8 mouse cellular contexts compared by ENCODE assay signal in genomic region chr13:70545261-70545660, GRCm38 (mm10).
DNase-seq lines count a peak whose midpoint lies in the region; ATAC-seq and TF ChIP-seq lines count a peak whose summit lies in the region.
"Had no signal": no experiment of that assay in that cellular context is flagged by ENCODE, and none has a peak within 500 bp of the region (broad histone marks: within the 10 kb centered on the region; RNA-seq: fewer than 3 reads in every experiment).

No protein-coding gene starts in this region.

- H3K27me3 ChIP-seq in kidney, embryonic 16.5 days (ENCODE audit: insufficient read depth, low read length) = no peaks in the 10 kb centered on the region
- no peaks in the 10 kb centered on the region for H3K27me3 ChIP-seq in CH12.LX (replicated peaks)
- no peaks in the 10 kb centered on the region for H3K27me3 ChIP-seq in embryonic facial prominence, embryonic 11.5 days (ENCODE audit: control insufficient read depth, insufficient read depth, low read length)
- H3K27me3 ChIP-seq: embryonic facial prominence, embryonic 12.5 days had no signal

- H3K9ac ChIP-seq in kidney, embryonic 16.5 days (replicated peaks; ENCODE audit: low read length) = no peak overlapping the region
- no peak overlapping the region for H3K9ac ChIP-seq in CH12.LX (ENCODE audit: insufficient read depth, low read depth)
- H3K9ac ChIP-seq in embryonic facial prominence, embryonic 11.5 days (replicated peaks; ENCODE audit: low read length) = no peak overlapping the region
- H3K9ac ChIP-seq: embryonic facial prominence, embryonic 12.5 days had no signal

- no peaks in the 10 kb centered on the region for H3K9me3 ChIP-seq in kidney, embryonic 16.5 days (ENCODE audit: low read length)
- H3K9me3 ChIP-seq in CH12.LX (replicated peaks; ENCODE audit: low read length) = peaks cover 4% of the 10 kb centered on the region
- H3K9me3 ChIP-seq in embryonic facial prominence, embryonic 11.5 days (replicated peaks; ENCODE audit: control insufficient read depth, low read length) = no peaks in the 10 kb centered on the region
- H3K9me3 ChIP-seq: embryonic facial prominence, embryonic 12.5 days had no signal

- dilution Hi-C loops in CH12.LX (cut with MboI; ENCODE audit: extremely low pct_ligation_motif_present, extremely low pct_unique_long_range_greater_than_20kb, low sequenced_read_pairs) = no loop called here

- H3K4me3 ChIP-seq in kidney, embryonic 16.5 days (ENCODE audit: low read length) = no peak overlapping the region
- H3K4me3 ChIP-seq in CH12.LX (replicated peaks in 1 of 3; ENCODE audit: low read depth in 2 of 3, low read length in 2 of 3, poor library complexity in 1 of 3) = no peak overlapping the region
- H3K4me3 ChIP-seq in embryonic facial prominence, embryonic 11.5 days (ENCODE audit: low read depth, low read length) = no peak overlapping the region
- H3K4me3 ChIP-seq: embryonic facial prominence, embryonic 12.5 days had no signal

- no peak for ATAC-seq in kidney, embryonic 16.5 days (ENCODE audit: low FRiP score, low TSS enrichment)
- no peak for ATAC-seq in embryonic facial prominence, embryonic 11.5 days (replicated peaks; ENCODE audit: insufficient number of reproducible peaks, low FRiP score, low TSS enrichment, low read depth)

- no peak overlapping the region for H3K27ac ChIP-seq in kidney, embryonic 16.5 days (ENCODE audit: low read length)
- no peak overlapping the region for H3K27ac ChIP-seq in CH12.LX (ENCODE audit: insufficient read depth, low read depth)
- no peak overlapping the region for H3K27ac ChIP-seq in embryonic facial prominence, embryonic 11.5 days (replicated peaks; ENCODE audit: low read depth, low read length)
- H3K27ac ChIP-seq: embryonic facial prominence, embryonic 12.5 days had no signal

- WGBS in kidney, embryonic 16.5 days = 14% methylated on average over 1 of the region's 1 CpGs
- 6% methylated on average over 1 of the region's 1 CpGs for WGBS in embryonic facial prominence, embryonic 11.5 days

- TF ChIP-seq CTCF in CH12.LX (conservative IDR thresholded peaks at IDR 0.05 in 1 of 2, IDR thresholded peaks at IDR 0.05 in 1 of 2; ENCODE audit: low read depth in 2 of 2, low read length in 2 of 2) = peak; percentile 30 to 54; a peak in 3 of 4 replicates

- no peak for TF ChIP-seq POLR2A in CH12.LX (IDR thresholded peaks at IDR 0.05; ENCODE audit: low read depth, low read length)

- DNase-seq in kidney, adult 9 months = peak; percentile 13
- DNase-seq in 3T3-L1 (ENCODE audit: low read depth, low spot score) (peak; percentile 57), CH12.LX (ENCODE audit: extremely low read depth) (peak; percentile 21)
- peak; percentile 62 for DNase-seq in embryonic facial prominence, embryonic 11.5 days (ENCODE audit: low spot score)
- DNase-seq in urinary bladder, postnatal 14 days (ENCODE audit: low spot score) = no peak
- DNase-seq in spleen, postnatal 36 days (ENCODE audit: low spot score in 2 of 2) = no peak

- no peaks in the 10 kb centered on the region for H3K4me1 ChIP-seq in kidney, embryonic 16.5 days (ENCODE audit: insufficient read depth, low read length)
- H3K4me1 ChIP-seq in CH12.LX (ENCODE audit: control insufficient read depth in 1 of 2, insufficient read depth in 2 of 2) = no peaks in the 10 kb centered on the region
- no peaks in the 10 kb centered on the region for H3K4me1 ChIP-seq in embryonic facial prominence, embryonic 11.5 days (ENCODE audit: control insufficient read depth, insufficient read depth, low read length)
- H3K4me1 ChIP-seq: embryonic facial prominence, embryonic 12.5 days had no signal

- no peaks in the 10 kb centered on the region for H3K36me3 ChIP-seq in kidney, embryonic 16.5 days (ENCODE audit: insufficient read depth, low read length)
- no peaks in the 10 kb centered on the region for H3K36me3 ChIP-seq in CH12.LX (replicated peaks in 1 of 2; ENCODE audit: control insufficient read depth in 1 of 2, insufficient read depth in 1 of 2, low read length in 1 of 2)
- no peaks in the 10 kb centered on the region for H3K36me3 ChIP-seq in embryonic facial prominence, embryonic 11.5 days (replicated peaks; ENCODE audit: control insufficient read depth, insufficient read depth, low read depth, low read length)
- H3K36me3 ChIP-seq: embryonic facial prominence, embryonic 12.5 days had no signal

- no peak for TF ChIP-seq EP300 in CH12.LX (IDR thresholded peaks at IDR 0.05; ENCODE audit: low read length)

- peak; percentile 43 for TF ChIP-seq RAD21 in CH12.LX (IDR thresholded peaks at IDR 0.05; ENCODE audit: low read depth, low read length)

- H3K79me2 ChIP-seq in CH12.LX (replicated peaks; ENCODE audit: control insufficient read depth, extremely low read depth, insufficient read depth, poor library complexity, severe bottlenecking) = no peaks in the 10 kb centered on the region

- in situ Hi-C loops in CH12.LX (cut with MboI; ENCODE audit: low pct_ligation_motif_present, low pct_unique_long_range_greater_than_20kb, low sequenced_read_pairs) = no loop called here

- no peak overlapping the region for H3K4me2 ChIP-seq in kidney, embryonic 16.5 days (replicated peaks; ENCODE audit: low read depth, low read length)
- H3K4me2 ChIP-seq in CH12.LX (ENCODE audit: insufficient read depth, low read depth, poor library complexity, severe bottlenecking) = no peak overlapping the region
- no peak overlapping the region for H3K4me2 ChIP-seq in embryonic facial prominence, embryonic 11.5 days (ENCODE audit: low read depth, low read length)
- H3K4me2 ChIP-seq: embryonic facial prominence, embryonic 12.5 days had no signal

TF ChIP-seq in CH12.LX, 34 proteins besides CTCF, POLR2A, EP300 and RAD21:
- no peak for TF ChIP-seq MAZ (IDR thresholded peaks at IDR 0.05; ENCODE audit: low read depth, low read length)
- no peak for TF ChIP-seq GABPA (IDR thresholded peaks at IDR 0.05; ENCODE audit: insufficient replicate concordance, low read depth, low read length)
- TF ChIP-seq ZNF384 (IDR thresholded peaks at IDR 0.05; ENCODE audit: low read depth, low read length) = no peak
- peak; percentile 36; the same call in 1 of the 2 replicates for TF ChIP-seq SMC3 (IDR thresholded peaks at IDR 0.05; ENCODE audit: low read depth, low read length)
- no peak for TF ChIP-seq ELF1 (IDR thresholded peaks at IDR 0.05; ENCODE audit: low read depth, low read length)
- TF ChIP-seq RCOR1 (conservative IDR thresholded peaks at IDR 0.05; ENCODE audit: low read depth, low read length) = no peak
TF ChIP-seq in CH12.LX: peak in this region for 1.

Comparison
In these comparisons a context has a peak if more than half of its experiments do, and no peak if none do; other contexts are left out.
1. DNase-seq: peak in kidney, adult 9 months (single experiment), 3T3-L1 (single experiment), CH12.LX (single experiment) and embryonic facial prominence, embryonic 11.5 days (single experiment); none in urinary bladder, postnatal 14 days (single experiment) and spleen, postnatal 36 days (0 of 2).